Mouse (Mus musculus) c-Kit-positive CD71-positive TER-119-positive erythroid progenitor cells, embryonic 14.5 days (primary cell): ENCODE results near the gene Hdx.

Source experiments
- DNase-seq: peaks from one replicate; pipeline ENCODE4 v3.0.0-alpha.2; 2013; ENCODE audit warnings: low spot score

Gene Hdx

GRCm38 (mm10) chrX:111696356-111697282 is at the start of gene Hdx:
TSS of gene Hdx (minus strand) at chrX:111697079.
- no peak for DNase-seq

GRCm38 (mm10) chrX:111685665-111686064 is 11.2 kb downstream of the Hdx start:
- no peak for DNase-seq

- no peak for DNase-seq
Observed at GRCm38 (mm10) chrX:111671685-111672084, 25.2 kb downstream of the Hdx start.

GRCm38 (mm10) chrX:111660381-111660780 is 36.5 kb downstream of the Hdx start:
- no peak for DNase-seq

GRCm38 (mm10) chrX:111658671-111659070 is 38.2 kb downstream of the Hdx start:
- no peak for DNase-seq

GRCm38 (mm10) chrX:111644945-111645344 is 51.9 kb downstream of the Hdx start:
- DNase-seq = no peak

GRCm38 (mm10) chrX:111640616-111641015 is 56.3 kb downstream of the Hdx start:
- no peak for DNase-seq

GRCm38 (mm10) chrX:111597631-111598161 is 99.2 kb downstream of the Hdx start:
- no peak for DNase-seq

- no peak for DNase-seq
Observed at GRCm38 (mm10) chrX:111587616-111588015, 109.3 kb downstream of the Hdx start.

- no peak for DNase-seq
Observed at GRCm38 (mm10) chrX:111577044-111577443, 119.8 kb downstream of the Hdx start.

- DNase-seq = no peak
Observed at GRCm38 (mm10) chrX:111537859-111538258, 159.0 kb downstream of the Hdx start, which contains the start of gene Rps6ka6. TSS of gene Rps6ka6 (minus strand) at chrX:111537959.
